Mouse (Mus musculus): ENCODE data around the gene Mettl9. TPM values are rescaled to one million over a fixed set of nuclear protein-coding genes. Genes with fewer than 3 reads are reported as not detected.

Mettl9 gene
- polyA plus RNA-seq, 1 experiment: not detected

- no peak overlapping the region for H3K27ac ChIP-seq (ENCODE audit: insufficient read depth, low read depth, low read length)
- no peaks in the 10 kb centered on the region for H3K4me1 ChIP-seq (ENCODE audit: control insufficient read depth, insufficient read depth, low read length)
- 23% methylated on average over 3 of the region's 3 CpGs for WGBS
- TF ChIP-seq POLR2A (IDR thresholded peaks at IDR 0.05; ENCODE audit: insufficient read depth, low read depth, low read length): no peak
- TF ChIP-seq CTCF (IDR thresholded peaks at IDR 0.05; ENCODE audit: insufficient read depth, low read depth, low read length): no peak
- no peak overlapping the region for H3K4me3 ChIP-seq (ENCODE audit: insufficient read depth, low read depth, low read length)
These were observed 77.1 kb downstream of the Mettl9 start for GRCm38 (mm10) chr7:121111321-121111720.

- 77% methylated on average over 3 of the region's 3 CpGs for WGBS
- Histone ChIP-seq H3K4me3 (ENCODE audit: insufficient read depth, low read depth, low read length) (no peak overlapping the region), H3K4me1 (ENCODE audit: control insufficient read depth, insufficient read depth, low read length) (no peaks in the 10 kb centered on the region), H3K27ac (ENCODE audit: insufficient read depth, low read depth, low read length) (no peak overlapping the region)
- TF ChIP-seq POLR2A (IDR thresholded peaks at IDR 0.05; ENCODE audit: insufficient read depth, low read depth, low read length) (no peak), CTCF (IDR thresholded peaks at IDR 0.05; ENCODE audit: insufficient read depth, low read depth, low read length) (no peak)
These were observed 77.5 kb downstream of the Mettl9 start for GRCm38 (mm10) chr7:121111762-121112161.

- TF ChIP-seq CTCF (IDR thresholded peaks at IDR 0.05; ENCODE audit: insufficient read depth, low read depth, low read length): 0 out of 2 replicates have a peak, but pooled peaks have one; percentile 8
- TF ChIP-seq POLR2A (IDR thresholded peaks at IDR 0.05; ENCODE audit: insufficient read depth, low read depth, low read length): no peak
- H3K27ac ChIP-seq (ENCODE audit: insufficient read depth, low read depth, low read length): no peak overlapping the region
- H3K4me1 ChIP-seq (ENCODE audit: control insufficient read depth, insufficient read depth, low read length): peaks cover 3% of the 10 kb centered on the region; the same call in 1 of the 2 replicates
- H3K4me3 ChIP-seq (ENCODE audit: insufficient read depth, low read depth, low read length): no peak overlapping the region
- WGBS: 10% methylated on average over 10 of the region's 10 CpGs
These were observed 86.0 kb downstream of the Mettl9 start for GRCm38 (mm10) chr7:121120143-121120818.

Other genes starting within 250 kb of the Mettl9 start
- not detected in 2 replicates for gene Gm5737, start 222.1 kb upstream of the Mettl9 start, polyA plus RNA-seq (2012; ENCODE audit: insufficient read depth, insufficient read length, low replicate concordance, missing spikeins)
- gene Eef2k, start 191.6 kb upstream of the Mettl9 start, polyA plus RNA-seq (2012; ENCODE audit: insufficient read depth, insufficient read length, low replicate concordance, missing spikeins): not detected in 2 replicates
- gene Polr3e, start 116.7 kb upstream of the Mettl9 start, polyA plus RNA-seq (2012; ENCODE audit: insufficient read depth, insufficient read length, low replicate concordance, missing spikeins): not detected in 2 replicates
- gene Cdr2, start 52.1 kb upstream of the Mettl9 start, polyA plus RNA-seq (2012; ENCODE audit: insufficient read depth, insufficient read length, low replicate concordance, missing spikeins): not detected in 2 replicates
- gene Mfsd13b, start 51.9 kb upstream of the Mettl9 start, polyA plus RNA-seq (2012; ENCODE audit: insufficient read depth, insufficient read length, low replicate concordance, missing spikeins): not detected in 2 replicates
- not detected in 2 replicates for gene Igsf6, start 40.1 kb downstream of the Mettl9 start, polyA plus RNA-seq (2012; ENCODE audit: insufficient read depth, insufficient read length, low replicate concordance, missing spikeins)
- not detected in 2 replicates for gene Otoa, start 47.2 kb downstream of the Mettl9 start, polyA plus RNA-seq (2012; ENCODE audit: insufficient read depth, insufficient read length, low replicate concordance, missing spikeins)